Mouse (Mus musculus): Measurements from ENCODE around the gene Tnfrsf25.

Gene Tnfrsf25

DNA sequence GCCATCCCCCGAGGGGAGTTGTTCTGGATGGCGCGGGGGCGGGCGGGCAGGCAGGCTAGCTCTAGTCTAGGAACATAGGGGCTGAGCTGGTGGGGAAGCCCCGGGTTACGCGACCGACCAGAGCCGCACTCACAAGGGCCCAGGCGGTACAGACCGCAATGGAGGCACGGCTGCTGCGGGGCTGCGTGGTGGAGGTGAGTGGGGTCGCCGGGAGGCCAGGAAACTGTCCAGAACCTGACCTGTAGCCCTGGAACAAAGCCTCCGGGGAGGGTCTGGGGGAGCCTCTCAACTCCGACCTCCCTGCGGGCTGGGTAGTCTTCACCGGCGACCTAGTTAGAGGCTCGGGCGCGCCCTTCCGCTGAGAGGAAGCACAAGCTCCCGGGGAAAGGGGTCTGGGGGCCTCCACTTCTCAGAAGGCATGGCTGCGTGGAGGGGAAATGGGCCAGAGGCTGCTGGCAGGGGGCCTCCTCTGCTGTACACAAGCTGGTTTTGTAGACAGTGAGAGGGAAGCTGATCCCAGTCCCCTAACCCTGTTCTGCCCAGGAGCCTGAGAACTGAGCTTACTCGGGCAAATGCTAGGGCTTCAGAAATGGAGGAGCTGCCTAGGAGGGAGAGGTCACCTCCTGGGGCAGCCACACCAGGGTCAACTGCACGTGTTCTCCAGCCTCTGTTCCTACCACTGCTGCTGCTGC, at the start of gene Tnfrsf25:
Tnfrsf25 (plus strand) TSS at position 14 of the 692 bp plus-strand sequence.
- no peak for DNase-seq (ENCODE audit: low spot score in 2 of 2)

DNA sequence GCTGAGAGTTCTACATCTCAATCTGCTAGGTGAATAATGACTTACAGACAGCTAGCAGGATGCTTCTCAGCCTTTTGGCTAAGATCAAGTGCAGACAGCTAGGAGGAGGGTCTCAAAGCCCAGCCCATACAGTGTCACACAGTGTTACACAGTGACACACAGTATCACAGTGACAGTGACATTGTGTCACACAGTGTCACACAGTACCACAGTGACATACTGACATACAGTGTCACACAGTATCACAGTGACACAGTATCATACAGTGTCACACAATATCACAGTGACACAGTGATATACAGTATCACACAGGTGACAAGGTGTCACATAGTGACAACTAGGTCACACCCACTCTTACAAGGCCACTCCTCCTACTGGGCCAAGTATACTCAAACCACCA, 48.5 kb upstream of the Tnfrsf25 start:
- no peak for DNase-seq (ENCODE audit: low spot score in 2 of 2)

DNA sequence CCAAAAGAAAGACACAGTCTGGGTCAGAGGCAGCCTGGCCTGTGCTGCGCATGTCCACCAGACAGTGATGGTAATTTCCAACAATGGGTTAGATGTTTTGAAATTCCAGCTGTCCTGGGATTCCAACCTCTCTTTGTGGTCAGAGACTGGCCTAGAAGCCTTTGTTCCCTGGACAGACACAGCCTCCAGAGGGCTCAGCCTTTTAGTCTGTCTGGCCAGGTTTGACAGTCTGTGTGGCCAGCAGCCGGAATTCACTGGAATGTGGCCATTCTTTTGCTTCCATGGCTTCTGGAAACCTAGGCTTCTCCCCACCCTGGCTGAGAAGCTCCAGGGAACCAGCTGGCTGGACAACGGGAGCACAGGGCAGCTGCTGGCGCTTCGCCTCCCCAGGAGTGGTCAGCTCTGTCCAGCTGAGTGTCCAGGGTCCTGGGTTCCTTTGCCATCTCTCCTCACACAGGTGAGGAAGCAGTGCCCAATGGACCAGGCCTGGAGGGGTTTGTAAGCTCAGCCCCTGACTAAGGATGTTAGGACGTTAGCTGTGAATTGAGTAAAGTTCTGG, 47.5 kb upstream of the Tnfrsf25 start:
- no peak for DNase-seq (ENCODE audit: low spot score in 2 of 2)

DNA sequence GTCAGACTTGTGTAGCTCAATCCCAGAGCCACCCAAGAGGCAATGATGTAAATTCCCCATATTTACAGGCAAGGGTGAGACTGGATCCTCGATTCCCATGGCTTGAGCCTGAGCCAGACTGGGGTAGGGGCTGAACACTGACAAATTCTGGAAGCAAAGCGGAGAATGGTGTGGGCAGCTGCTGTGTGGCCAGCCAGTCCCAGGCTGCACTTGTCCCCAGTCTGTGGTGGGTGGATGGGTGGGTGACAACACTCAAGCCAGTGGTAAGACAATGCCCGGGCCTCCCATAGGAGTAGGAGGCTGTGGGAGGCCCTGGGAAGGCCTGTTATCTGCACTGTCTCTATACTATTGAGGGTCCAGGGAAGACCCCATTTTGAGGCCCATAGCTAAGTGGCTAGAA, 46.5 kb upstream of the Tnfrsf25 start:
- no peak for DNase-seq (ENCODE audit: low spot score in 2 of 2)

DNA sequence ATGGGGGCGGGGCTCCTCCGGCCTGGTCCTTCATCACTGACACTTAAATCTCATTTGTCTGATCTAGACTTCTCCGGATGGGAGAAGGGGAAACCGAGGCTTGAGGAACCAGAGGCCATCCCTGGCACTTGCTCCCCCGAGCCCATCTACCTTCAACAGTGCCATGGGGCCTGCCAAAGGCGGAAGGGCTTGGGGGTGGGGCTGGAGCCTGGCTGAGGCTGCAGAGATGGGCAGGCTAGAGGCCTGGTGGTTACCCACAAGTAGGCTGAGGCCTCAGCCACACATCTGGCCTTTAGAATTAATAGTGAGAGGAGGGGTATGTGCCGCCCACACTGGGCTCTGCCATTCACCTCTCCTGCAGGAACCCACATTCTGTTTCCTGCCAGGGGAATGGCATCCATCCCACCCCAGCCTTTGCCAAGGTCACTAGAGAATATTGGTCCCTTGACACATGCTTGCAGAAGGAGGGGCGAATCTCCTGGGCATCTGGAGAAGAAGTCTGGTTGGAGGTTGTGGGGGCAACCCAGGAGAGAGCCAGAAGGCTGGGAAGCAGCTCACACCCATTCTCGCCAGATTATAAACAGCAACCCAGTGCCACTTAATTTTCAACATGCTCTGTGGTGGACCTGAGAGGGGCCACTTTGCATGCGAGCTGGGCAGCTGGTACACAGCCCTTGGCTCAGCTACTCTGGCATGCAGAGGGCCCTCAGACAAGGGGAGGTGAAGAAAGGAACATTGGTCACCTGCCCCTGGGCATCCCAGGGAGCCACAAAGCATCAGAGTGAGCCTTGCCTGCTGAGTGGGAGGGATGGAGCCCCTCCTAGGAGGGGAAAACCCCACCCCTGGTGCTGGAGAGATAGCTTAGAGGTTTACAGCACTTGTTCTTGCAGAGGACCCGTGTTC, 45.0 kb upstream of the Tnfrsf25 start:
- DNase-seq (ENCODE audit: low spot score in 2 of 2): no peak

DNA sequence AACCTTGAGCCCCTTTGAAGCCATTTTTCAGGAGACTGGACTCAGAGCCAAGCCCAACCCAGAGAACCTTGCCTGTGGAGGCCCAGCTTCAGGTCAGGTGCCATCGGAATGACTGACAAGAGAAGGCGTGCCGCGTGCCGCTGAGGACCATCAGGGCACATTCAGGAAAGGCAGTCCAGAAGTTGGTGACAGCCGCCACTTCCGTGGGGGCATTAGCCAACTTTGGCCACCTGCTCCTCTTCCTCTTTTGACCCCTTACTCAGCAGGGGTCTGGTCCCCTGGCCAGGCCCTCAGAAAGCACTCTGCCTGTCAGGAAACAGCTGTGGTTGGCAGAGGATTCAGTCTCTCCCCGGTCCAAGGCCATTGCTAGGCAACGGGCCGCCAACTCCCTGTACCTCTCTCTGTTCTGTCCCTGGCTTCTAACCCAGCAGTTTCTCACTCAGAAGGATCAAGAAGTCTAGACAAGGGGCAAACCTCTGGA, 43.6 kb upstream of the Tnfrsf25 start, which contains the start of gene Plekhg5:
Plekhg5 (plus strand) TSS at position 378 of the 481 bp plus-strand sequence.
- DNase-seq (ENCODE audit: low spot score in 2 of 2): no peak

DNA sequence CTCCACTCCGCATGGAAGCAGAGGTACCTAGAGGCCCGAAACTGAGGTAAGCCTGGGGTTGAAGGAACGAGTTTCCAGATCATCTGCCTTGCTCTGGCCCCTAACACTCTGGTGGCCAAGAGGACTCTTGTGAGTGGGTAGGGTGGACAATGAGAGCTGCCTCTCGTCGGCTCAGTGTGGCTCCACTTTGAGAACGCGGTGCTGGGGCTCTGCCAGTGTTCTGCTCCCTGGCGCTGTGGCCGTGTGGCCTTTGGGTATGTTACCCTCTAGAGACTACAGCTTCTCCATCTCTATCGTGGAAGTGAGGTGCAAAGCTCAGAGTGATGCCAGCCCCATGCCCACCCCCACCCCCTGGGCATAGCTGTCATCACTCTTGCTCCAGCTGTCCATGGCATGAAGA, 43.1 kb upstream of the Tnfrsf25 start:
- DNase-seq (ENCODE audit: low spot score in 2 of 2): no peak

DNA sequence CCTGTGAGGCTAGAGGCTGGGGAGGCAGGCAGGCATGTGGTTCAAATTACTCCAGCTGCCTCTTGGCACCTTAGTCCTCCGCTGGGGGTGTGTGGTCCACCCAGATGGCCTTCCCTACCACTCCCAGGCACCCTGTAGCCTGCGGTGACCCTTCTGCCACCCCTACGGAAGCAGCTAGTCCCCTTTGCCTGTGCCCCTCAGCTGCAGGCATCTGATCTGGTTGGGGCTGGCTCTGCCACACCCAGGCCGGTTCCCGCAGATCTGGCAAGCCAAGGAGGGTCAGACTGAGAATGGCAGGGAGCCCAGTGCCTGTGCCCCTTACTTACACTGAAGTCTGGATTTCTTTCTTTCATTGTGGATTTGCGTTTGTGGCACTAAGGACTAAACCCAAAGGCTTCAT, 42.0 kb upstream of the Tnfrsf25 start:
- DNase-seq (ENCODE audit: low spot score in 2 of 2): no peak

DNA sequence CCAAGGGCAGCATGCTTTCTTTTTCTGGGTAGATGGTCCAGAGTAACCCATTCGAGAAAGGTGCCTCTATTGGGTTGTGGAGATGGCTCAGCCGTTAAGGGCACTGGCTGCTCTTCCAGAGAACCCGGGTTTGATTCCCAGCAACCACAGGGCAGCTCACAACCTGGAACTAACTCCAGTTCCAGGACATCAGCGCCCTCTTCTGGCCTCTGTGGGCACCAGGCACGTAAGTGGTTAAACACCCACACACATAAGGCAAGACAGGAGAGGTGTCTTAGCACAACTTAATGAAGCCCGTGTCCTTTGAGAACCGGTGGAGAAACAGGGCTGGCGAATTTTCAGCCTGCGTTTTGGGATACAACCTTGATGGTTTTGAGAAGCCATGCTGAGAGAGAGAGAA, 41.2 kb upstream of the Tnfrsf25 start:
- DNase-seq (ENCODE audit: low spot score in 2 of 2): no peak

DNA sequence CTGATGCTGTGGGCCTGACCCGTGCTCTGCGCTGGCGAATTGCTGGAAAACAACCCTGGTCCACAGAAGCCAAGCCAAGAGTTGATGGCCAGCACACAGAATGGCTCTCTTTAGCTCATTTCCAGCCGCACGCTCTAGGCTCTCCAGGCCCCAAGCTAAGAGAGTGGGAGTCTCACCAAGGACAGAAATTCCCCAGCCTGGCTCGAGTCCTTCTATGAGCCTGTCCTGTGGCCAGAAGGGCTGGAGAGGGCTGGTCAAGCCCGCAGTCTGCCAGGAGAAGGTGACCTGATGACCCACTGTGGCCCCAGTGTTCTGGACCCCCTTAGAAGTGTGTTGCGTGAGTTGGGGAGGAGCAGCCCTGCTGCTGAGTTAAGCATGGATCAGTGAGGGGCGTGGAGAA, 38.5 kb upstream of the Tnfrsf25 start:
- no peak for DNase-seq (ENCODE audit: low spot score in 2 of 2)

DNA sequence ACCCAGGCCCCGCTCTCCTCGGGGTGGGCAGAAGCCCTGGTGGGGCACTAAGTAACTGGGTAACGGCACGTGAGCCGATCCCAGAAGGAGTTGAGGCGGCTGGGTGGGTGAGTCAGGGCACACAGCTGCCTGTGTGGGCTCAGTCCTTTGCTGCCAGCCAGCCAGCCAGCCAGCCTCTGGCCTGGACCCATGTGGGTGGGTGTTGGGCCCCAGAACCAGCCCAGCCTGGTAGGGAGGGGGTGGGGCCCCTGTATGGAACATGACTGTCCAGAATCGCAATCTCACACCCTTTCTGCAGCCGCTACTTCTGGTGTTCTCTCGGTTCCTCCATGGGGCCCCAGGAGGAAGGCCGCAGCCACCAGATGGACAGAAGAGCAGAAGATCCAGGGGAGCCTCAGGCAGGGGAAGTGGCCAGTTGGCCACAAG, 37.6 kb upstream of the Tnfrsf25 start:
- DNase-seq (ENCODE audit: low spot score in 2 of 2): no peak

DNA sequence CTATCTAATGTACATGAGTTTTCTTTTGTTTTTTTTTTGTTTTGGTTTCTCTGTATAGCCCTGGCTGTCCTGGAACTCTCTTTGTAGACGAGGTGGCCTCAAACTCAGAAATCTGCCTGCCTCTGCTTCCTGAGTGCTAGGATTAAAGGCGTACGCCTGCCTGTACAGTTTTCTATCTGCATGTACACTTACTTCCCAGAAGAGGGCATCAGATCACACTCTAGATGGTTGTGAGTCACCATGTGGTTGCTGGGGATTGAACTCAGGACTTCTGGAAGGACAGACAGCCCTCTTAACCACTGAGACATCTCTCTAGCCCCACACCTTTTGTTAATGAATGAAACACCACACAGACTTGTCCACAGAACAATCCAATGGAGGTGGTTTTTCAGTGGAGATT, 36.5 kb upstream of the Tnfrsf25 start:
- no peak for DNase-seq (ENCODE audit: low spot score in 2 of 2)

DNA sequence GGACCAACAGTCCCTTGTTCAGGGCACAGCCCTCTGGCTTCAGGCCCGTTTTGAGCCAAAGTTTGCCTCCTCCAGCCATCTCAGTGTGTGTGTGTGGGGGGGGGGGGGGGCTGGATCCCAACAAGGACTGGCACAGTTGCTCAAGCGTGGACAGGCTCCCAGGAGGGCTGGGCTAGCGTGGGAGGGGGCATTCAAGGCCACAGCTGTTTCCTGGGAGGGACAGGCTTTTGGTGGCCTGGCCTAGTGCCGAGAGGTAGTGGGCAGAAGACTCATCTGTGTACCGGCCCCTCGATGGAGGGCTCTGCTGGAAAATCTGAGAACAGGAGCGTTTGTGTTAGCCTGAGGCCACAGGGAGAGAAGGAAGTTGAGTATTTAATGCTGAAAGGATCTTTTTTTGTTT, 35.8 kb upstream of the Tnfrsf25 start:
- no peak for DNase-seq (ENCODE audit: low spot score in 2 of 2)

DNA sequence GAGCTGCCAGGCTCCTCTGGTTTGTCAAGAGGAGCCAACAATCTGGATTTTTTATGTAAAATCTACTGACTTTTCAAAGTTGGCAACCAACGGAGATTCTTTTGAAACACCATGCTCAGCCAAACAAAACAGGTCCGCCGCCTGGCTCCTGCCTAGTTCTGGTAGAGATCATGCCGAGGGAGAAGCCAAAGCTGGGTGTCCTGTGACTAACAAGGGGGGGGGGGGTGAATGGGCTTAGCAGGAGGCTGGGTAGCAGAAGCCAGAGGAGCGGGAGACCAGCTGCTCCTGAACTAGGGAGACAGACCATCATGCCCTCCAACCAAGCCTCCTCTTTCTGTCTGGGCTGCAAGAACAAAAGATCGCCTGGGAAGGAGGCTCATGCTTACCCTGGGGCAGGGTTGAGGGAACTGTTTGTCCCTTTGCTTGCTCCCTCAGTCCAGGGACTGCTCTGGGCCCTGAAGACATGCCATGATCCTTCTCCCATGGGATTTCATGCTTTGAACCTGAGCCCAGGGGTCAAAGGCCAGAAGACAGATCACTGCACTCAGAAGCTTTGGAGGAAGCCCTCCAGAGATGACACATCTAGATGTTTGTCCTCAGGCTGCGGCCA, 32.0 kb upstream of the Tnfrsf25 start:
- no peak for DNase-seq (ENCODE audit: low spot score in 2 of 2)

DNA sequence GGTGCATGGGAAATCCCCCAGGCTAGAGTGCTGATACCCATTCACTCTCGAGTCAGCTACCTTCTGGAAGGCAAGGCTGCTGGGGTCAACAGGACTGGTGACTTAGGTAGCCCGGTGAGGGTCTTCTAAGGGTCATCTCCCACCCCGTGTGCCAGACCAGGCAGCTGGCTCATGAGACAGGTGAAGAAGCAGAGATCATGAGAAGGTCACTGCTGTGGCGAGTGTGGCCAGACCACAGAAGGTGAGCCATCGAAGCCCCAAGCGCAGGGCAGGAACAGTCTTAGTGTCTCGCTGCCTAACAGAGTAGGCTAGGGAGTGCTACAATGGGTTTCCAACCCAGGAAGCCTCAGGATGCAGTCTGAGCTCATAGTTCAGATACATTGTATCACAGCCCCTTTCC, 31.1 kb upstream of the Tnfrsf25 start:
- DNase-seq (ENCODE audit: low spot score in 2 of 2): no peak

DNA sequence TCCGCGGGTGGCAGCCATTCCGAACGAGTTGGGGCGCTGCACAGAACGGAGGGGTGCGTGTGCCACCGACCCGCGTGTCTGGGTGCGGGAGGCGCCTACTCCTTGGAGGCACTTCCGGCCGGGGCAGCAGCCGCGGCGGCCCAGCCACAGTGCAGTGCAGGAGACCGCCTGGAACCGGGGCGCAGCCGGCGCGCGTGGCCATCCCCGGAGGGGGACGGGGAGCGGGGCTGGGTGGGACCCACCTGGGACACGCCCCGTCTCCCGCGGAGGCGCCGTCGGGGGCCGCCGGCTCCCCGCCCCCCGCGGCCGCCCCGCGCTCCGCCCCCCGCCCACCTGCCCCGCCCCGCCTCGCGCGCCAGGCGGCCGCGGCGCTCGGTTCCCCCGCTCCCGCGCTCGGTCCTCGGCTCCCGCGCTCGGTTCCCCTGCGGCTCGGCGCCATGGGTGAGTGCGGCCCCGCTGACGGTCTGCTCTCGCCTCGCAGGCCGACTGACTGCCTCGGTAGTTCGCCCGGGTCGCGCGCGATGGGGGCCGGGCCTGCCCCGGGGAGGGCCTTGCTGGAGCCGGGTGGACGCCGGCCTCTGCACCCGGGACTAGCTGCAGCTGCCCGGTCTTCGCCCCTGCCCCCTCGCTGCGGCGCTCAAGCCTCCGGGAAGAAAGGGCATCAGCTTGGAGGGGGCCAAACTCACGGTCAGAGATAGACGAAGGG, 29.1 kb upstream of the Tnfrsf25 start:
- DNase-seq (ENCODE audit: low spot score in 2 of 2): peak; percentile 52 to 71

DNA sequence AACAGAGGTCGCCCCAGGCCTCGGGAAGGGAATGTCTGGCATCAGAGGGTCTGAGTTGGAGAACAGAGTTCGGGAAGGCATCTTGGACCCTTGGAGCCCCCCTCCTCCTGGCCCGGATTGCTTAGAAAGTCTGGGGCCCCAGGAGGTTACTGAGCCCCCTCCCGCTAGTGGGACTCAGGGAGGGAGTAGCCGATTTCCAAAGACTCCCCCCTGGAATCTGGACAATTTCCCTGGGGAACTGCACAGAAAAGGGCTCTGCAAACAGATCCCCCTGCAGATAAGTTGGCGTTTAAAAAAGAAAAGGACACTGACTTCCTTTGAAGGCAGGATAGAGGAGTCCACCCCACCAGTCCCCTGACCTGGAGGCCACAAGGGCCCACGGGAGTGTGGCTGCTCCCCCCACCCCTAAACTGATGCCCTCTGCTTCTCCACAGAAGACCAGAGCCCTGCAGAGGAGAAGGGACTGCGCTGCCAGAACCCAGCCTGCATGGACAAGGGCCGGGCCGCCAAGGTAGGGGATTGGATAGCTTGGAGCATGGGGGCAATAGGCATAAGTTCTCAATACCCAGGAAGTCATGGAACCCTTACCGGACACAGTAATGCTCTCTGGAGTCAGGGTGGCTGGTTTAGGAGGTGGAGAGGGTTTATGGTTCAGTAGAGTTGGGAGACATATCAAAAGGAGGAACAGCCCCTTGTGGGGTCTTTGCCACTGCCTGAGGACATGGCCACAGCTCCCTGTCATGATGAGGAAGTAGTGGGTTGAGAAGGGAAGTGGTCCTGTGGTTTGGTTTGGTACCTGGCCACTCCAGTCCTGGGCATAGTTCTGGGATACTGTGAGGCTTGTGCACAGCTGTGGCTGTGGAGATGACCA, 28.3 kb upstream of the Tnfrsf25 start:
- DNase-seq (ENCODE audit: low spot score in 2 of 2): no peak

DNA sequence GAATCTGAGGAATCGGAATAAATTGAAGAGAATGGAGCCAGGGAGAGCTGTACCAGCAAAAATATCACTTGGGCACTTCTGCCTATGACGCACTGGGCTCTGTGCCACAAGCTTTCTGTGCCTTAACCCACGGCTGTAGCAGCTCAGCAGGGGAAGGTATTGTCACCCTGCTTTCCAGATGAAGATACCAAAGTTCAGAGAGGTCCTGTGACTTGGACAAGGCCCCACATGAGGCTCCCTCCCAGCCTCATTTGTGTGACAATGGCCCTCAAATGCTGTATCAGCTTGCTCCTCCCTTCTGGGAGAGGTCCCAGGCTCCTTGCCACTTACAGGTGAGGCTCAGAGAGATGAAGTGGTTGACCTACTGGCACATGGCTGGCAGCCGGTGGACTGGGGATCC, 27.6 kb upstream of the Tnfrsf25 start:
- DNase-seq (ENCODE audit: low spot score in 2 of 2): no peak

DNA sequence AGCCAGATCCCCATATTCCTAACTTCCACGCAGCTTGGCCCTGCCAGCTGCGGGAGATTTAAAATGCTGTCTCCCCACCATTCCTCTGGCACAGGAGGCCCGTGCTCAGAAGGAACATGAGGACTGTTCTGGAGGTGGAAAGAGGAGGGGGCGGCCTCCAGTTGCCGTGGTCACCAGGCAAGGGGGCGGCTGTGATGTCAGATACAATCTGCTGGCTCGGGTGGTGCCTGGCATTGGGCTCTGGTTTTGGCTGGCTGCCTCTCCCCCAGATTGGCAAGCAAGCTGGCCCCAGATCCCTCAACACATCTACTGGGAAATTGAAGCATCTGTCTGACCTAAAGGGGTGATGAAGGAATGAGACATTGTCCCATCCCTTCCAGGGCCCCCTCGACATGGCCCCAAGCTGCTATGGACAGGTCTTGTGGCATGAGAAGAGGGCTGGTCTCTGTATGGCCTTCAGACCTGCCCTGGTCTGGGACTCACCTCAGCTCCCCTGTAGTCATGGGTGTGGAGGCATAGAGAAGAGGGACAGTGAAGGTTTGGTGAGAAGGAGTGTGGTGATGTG, 27.1 kb upstream of the Tnfrsf25 start:
- DNase-seq (ENCODE audit: low spot score in 2 of 2): no peak

DNA sequence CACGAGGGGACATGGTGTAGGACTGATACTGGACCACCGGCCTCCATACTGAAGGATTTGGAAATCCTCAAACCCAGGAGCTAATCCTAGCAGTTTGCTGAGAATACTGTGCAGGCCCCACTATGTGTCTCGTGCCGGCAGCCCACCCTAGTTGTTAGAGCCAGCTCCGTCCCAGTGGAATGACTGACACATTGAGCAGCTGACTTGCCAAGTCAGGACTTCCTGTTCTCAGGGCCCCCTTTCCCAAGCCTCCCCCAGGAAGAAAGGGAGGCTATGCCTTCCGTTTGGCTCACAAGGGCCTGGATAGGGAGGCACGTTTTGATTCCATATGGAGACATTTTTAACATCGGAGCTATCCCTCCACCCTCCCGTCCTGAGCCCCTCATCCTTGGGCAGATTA, 25.5 kb upstream of the Tnfrsf25 start:
- no peak for DNase-seq (ENCODE audit: low spot score in 2 of 2)

Data from urinary bladder, adult 18-20 months (tissue).